Mouse (Mus musculus) left cerebral cortex, postnatal 4 days (tissue): ENCODE results near the gene Spsb1. TPM values are rescaled to one million over a fixed set of nuclear protein-coding genes. Genes with fewer than 3 reads are reported as not detected.

ENCODE experiments used
- DNase-seq: peaks from one replicate; pipeline ENCODE4 v3.0.0-alpha.2; 2022
- intact Hi-C: fragments of 180-260 bp; cut with DNase I; formaldehyde crosslinking; loops from one replicate; pipeline ENCODE4 v1.15.1; 2025
- total RNA-seq, 2 experiments: library from RNA; stranded (reverse); gene quantifications; 2 replicates each; pipeline ENCODE4 v1.2.3; 2021

Spsb1 gene
- total RNA-seq, 2 experiments from 2014 or later, result 13.9 to 15.3 TPM

- intact Hi-C loops, result no loop called here
- DNase-seq, result peak; percentile 36
Measured at GRCm38 (mm10) chr4:149864395-149864794, 90.4 kb downstream of the Spsb1 start.

DNA sequence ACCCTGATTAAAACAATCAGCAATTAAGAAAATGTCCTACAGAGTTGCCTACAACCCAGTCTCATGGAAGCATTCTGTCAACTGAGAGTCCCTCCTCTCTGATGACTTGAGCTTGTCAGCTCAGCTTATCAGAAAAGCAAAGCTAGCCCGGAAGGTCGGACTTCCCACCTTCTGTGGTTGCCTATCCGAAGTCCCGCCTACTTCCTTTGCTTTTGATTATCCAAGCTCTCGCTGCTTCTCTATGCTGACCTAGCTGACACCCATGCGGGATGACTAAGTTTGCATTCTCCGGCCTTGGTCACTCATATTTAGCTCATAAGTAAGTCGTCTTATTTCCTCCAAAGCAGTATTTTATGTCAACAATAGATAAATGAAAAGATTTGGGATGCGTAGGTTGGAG, 91.3 kb downstream of the Spsb1 start:
- DNase-seq, result no peak
- intact Hi-C loops, result no loop called here

DNA sequence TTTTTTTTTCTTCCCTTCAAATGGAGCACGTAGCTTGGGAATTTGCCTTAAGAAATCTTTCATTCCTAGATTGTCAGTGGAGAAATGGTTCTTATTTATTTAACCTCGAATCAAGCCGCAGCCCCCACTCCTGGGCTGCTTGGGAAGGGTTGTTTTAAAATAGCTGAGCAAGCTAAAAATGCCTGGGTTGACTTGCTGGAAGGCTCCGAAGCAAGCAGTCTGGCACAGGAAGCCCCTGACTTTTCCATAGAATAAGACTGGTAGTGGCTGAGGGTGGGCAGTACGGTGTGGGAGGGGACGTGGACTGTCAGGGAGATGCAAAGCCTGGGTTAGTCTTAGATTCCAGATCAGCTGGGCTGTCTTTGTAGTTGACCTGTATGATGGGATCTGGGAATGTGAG, 94.5 kb downstream of the Spsb1 start:
- intact Hi-C loops, result no loop called here
- DNase-seq, result no peak

DNA sequence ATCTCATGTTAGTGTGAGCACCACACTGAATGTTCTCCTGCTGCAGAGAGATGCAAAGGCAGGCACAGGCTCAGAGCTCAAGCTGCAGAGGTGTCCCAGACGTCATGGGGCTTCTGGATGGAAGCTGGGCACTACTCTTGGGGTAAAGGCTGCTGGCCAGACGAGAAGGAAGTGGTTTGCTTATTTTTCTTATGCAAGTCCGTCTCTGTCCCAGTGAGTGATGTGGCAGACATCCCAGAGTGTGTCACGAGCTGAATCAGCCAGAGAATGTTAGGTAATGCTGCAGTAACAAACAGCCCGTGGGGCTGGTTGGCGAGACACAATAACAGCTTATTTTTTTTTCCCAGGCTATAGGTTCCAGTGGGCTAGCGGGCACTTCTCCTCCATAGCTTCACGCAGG, 96.3 kb downstream of the Spsb1 start:
- intact Hi-C loops, result loop anchor here (10.0 kb wide), 1 partner anchor 96 kb away; the partner anchor contains the start of gene Spsb1
- DNase-seq, result no peak

- intact Hi-C loops, result loop anchor here (10.0 kb wide), 1 partner anchor 97 kb away; the partner anchor contains the start of gene Spsb1
- DNase-seq, result no peak
Measured at GRCm38 (mm10) chr4:149858097-149858496, 96.7 kb downstream of the Spsb1 start.

DNA sequence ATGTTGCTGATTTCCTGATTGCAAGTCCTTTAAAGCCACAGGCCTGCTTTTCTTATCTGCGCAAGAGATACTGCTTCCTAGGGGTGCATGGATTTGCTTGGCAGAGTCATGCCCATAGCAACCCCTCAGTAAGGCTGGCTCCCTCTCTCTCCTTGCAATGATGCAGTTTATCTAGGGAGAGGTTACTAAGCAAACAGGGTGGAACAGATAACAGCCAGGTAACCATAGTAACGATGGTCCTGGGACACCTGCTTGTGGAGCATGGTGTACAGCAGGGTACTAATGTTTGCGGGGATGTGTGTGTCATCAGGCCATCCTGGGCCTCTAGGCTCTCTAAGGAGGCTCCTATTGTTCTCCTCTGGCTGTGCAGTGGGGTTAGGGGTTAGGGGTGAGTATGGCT, 97.2 kb downstream of the Spsb1 start:
- no peak for DNase-seq
- intact Hi-C loops, result loop anchor here (10.0 kb wide), 1 partner anchor 97 kb away; the partner anchor contains the start of gene Spsb1

GRCm38 (mm10) chr4:149855892-149856807, 98.7 kb downstream of the Spsb1 start:
- no peak for DNase-seq
- intact Hi-C loops, result loop anchor here (10.0 kb wide), 1 partner anchor 99 kb away; the partner anchor contains the start of gene Spsb1

GRCm38 (mm10) chr4:149855180-149855891, 99.5 kb downstream of the Spsb1 start:
- no peak for DNase-seq
- intact Hi-C loops, result loop anchor here (10.0 kb wide), 1 partner anchor 99 kb away; the partner anchor contains the start of gene Spsb1

GRCm38 (mm10) chr4:149854770-149855169, 100.1 kb downstream of the Spsb1 start:
- intact Hi-C loops, result loop anchor here (10.0 kb wide), 1 partner anchor 100 kb away; the partner anchor contains the start of gene Spsb1

DNA sequence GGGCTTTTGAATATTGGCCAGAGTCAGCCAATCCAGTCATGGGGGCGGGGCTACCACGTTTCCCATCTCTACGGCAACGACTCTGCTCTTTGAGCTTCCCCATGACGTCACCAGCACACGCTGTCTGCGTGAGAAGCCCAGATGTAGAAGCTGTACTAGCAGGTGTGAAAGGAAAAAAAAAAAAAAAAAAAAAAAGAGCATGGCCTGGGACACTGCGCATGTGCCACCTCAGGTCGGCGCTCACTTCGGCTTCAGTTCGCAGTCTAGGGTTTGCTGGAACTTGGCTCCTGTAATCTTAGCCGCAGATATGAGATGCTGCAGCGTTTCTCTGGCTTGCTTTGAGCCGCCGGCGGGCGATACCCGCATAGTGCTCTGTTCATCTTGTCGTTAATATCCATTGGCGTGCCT, 100.5 kb downstream of the Spsb1 start:
- intact Hi-C loops, result loop anchor here (10.0 kb wide), 1 partner anchor 100 kb away; the partner anchor contains the start of gene Spsb1
- DNase-seq, result peak; percentile 55

More at GRCm38 (mm10) chr4:149854770-149855169, 100.1 kb downstream of the Spsb1 start:
- no peak for DNase-seq

- no peak for DNase-seq
- intact Hi-C loops, result loop anchor here (10.0 kb wide), 1 partner anchor 101 kb away; the partner anchor contains the start of gene Spsb1
Measured at GRCm38 (mm10) chr4:149853698-149854284, 101.1 kb downstream of the Spsb1 start.

GRCm38 (mm10) chr4:149851554-149851953, 103.3 kb downstream of the Spsb1 start:
- intact Hi-C loops, result loop anchor here (10.0 kb wide), 1 partner anchor 103 kb away; the partner anchor contains the start of gene Spsb1
- DNase-seq, result no peak

- intact Hi-C loops, result loop anchor here (10.0 kb wide), 1 partner anchor 104 kb away; the partner anchor contains the start of gene Spsb1
- DNase-seq, result no peak
Measured at GRCm38 (mm10) chr4:149850674-149851073, 104.2 kb downstream of the Spsb1 start.

- DNase-seq, result no peak
- intact Hi-C loops, result loop anchor here (10.0 kb wide), 1 partner anchor 105 kb away; the partner anchor contains the start of gene Spsb1
Measured at GRCm38 (mm10) chr4:149850045-149850444, 104.8 kb downstream of the Spsb1 start.

- DNase-seq, result no peak
- intact Hi-C loops, result no loop called here
Measured at GRCm38 (mm10) chr4:149849035-149849434, 105.8 kb downstream of the Spsb1 start.

GRCm38 (mm10) chr4:149846861-149847631, 107.8 kb downstream of the Spsb1 start:
- intact Hi-C loops, result no loop called here
- DNase-seq, result peak; percentile 50
